Mouse (Mus musculus) limb, embryonic 11.5 days (tissue): ENCODE results near the gene Dlgap5. TPM values are rescaled to one million over a fixed set of nuclear protein-coding genes. Genes with fewer than 3 reads are reported as not detected.
A peak's percentile ranks its signal among the peaks of the same experiment; 100 is the strongest.

Experiments
- ATAC-seq: fragments of 200-750 bp; cut with Nextera tagmentation; 2 replicates; pipeline ENCODE4 v1.8.0; 2017; ENCODE audit warnings: low read depth; ENCODE audit not compliant: insufficient number of reproducible peaks, low FRiP score, low TSS enrichment
- DNase-seq: peaks from one replicate; pipeline ENCODE4 v3.0.0-alpha.2; 2015; ENCODE audit warnings: low spot score
- H3K27ac ChIP-seq: fragments of 300-500 bp; sonication (generic); replicated peaks from 2 replicates; pipeline ENCODE4 v1.5.1; 2014; ENCODE audit warnings: low read depth, mild to moderate bottlenecking, low read length
- H3K27me3 ChIP-seq: fragments of 300-500 bp; sonication (generic); 2 replicates; pipeline ENCODE4 v1.6.1; 2014; ENCODE audit warnings: mild to moderate bottlenecking, low read length, mixed read lengths; ENCODE audit not compliant: control insufficient read depth, insufficient read depth
- H3K36me3 ChIP-seq: fragments of 300-500 bp; sonication (generic); 2 replicates; pipeline ENCODE4 v1.6.1; 2014; ENCODE audit warnings: mild to moderate bottlenecking, low read length, moderate library complexity, mixed read lengths; ENCODE audit not compliant: control insufficient read depth, insufficient read depth
- H3K4me1 ChIP-seq: fragments of 300-500 bp; sonication (generic); 2 replicates; pipeline ENCODE4 v1.6.1; 2014; ENCODE audit warnings: low read length, mixed read lengths; ENCODE audit not compliant: control insufficient read depth, insufficient read depth
- H3K4me2 ChIP-seq: fragments of 300-500 bp; sonication (generic); 2 replicates; pipeline ENCODE4 v1.6.1; 2014; ENCODE audit warnings: low read depth, mild to moderate bottlenecking, moderate library complexity; ENCODE audit not compliant: severe bottlenecking
- H3K4me3 ChIP-seq: fragments of 300-500 bp; sonication (generic); 2 replicates; pipeline ENCODE4 v1.5.1; 2014; ENCODE audit warnings: low read depth, low read length
- H3K9ac ChIP-seq: fragments of 300-500 bp; sonication (generic); 2 replicates; pipeline ENCODE4 v1.6.1; 2014; ENCODE audit warnings: mild to moderate bottlenecking, low read length
- H3K9me3 ChIP-seq: fragments of 300-500 bp; sonication (generic); 2 replicates; pipeline ENCODE4 v1.6.1; 2016; ENCODE audit warnings: low read length; ENCODE audit not compliant: control insufficient read depth
- WGBS: fragments of 180-500 bp; shearing (Covaris S2); extraction: QIAGEN DNeasy Blood & Tissue Kit; methylation state at CpG from one replicate; pipeline ENCODE4 v1.1.7; 2014; 5-methylcytosine and 5-hydroxymethylcytosine counted together
- polyA plus RNA-seq: library from polyadenylated mRNA; unstranded; fragments of >200 nt; fragmentation: Nextera tagmentation; extraction: Ambion mirVana; gene quantifications from 2 replicates; pipeline ENCODE4 v1.2.1, GENCODE M21; 2014

The Dlgap5 gene
- polyA plus RNA-seq, 1 experiment from 2014 or later, result 79.6 TPM

DNA sequence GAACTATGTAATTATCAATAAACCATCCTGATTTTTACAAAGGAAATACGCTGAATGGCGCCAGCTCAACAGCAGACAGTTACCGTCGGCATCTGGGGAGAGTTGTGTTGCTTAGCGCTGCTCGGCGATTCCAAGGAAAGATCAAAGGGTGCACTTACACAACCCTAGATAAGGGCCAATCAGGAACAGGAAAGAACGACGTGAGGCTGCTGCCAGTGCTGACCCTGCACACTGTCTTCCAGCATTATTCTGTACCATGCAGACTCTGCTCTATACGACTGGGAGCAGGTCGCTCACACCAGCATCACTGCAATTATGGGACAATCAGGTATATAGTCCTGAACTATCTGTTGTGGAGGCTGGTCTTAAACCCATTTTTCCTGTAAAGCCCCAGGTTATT is 32.1 kb downstream of the Dlgap5 start:
- Histone ChIP-seq H3K4me1 (no peaks in the 10 kb centered on the region), H3K27me3 (no peaks in the 10 kb centered on the region), H3K9ac (no peak overlapping the region), H3K36me3 (peaks cover 9% of the 10 kb centered on the region), H3K9me3 (no peaks in the 10 kb centered on the region), H3K4me3 (no peak overlapping the region), H3K4me2 (no peak overlapping the region), H3K27ac (no peak overlapping the region)
- DNase-seq, result no peak
- no peak for ATAC-seq
- 64% methylated on average over 11 of the region's 11 CpGs for WGBS

DNA sequence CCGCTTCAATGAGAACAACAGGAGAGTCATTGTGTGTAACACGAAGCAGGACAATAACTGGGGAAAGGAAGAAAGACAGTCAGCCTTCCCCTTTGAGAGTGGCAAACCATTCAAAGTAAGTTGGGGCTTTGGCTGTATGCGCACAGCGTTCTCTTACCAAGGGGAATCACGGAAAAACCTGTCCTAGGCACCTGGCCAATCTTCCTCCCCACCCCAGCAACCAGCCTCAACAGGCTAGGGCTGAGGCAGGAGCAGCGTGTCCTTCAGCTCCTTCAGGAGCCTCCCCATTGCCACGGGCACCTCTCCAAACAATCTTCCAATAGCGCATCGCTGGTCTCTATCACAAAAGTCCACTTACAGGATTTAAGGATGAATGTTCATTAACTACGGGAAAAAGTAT is 33.6 kb downstream of the Dlgap5 start:
- no peaks in the 10 kb centered on the region for H3K9me3 ChIP-seq
- DNase-seq (no peak), ATAC-seq (no peak)
- H3K27ac ChIP-seq, result no peak overlapping the region
- no peaks in the 10 kb centered on the region for H3K27me3 ChIP-seq
- H3K9ac ChIP-seq, result no peak overlapping the region
- no peak overlapping the region for H3K4me2 ChIP-seq
- no peaks in the 10 kb centered on the region for H3K4me1 ChIP-seq
- H3K36me3 ChIP-seq, result peaks cover 5% of the 10 kb centered on the region
- WGBS, result 94% methylated on average over 10 of the region's 10 CpGs
- no peak overlapping the region for H3K4me3 ChIP-seq

DNA sequence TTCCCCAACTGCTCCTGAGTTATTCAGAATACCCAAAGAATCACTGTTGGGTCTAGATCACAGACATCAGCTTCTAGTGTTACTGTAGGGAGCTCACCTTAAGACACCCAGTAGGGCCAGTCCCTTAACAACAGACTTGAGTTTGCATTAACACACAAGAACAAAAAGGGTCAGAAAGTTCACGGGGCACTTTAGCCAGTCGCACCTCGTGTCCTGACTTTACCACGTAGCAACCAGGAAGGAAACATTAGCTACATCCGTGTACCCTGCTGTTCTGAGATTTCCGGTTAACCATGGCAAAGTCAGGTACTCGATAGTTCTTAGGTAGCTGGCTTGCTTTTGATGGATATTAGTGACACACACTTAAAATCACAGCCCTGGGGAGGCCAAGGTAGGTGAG is 34.3 kb downstream of the Dlgap5 start:
- Histone ChIP-seq H3K4me2 (no peak overlapping the region), H3K27ac (no peak overlapping the region), H3K9ac (no peak overlapping the region), H3K27me3 (no peaks in the 10 kb centered on the region), H3K36me3 (peaks cover 4% of the 10 kb centered on the region; the same call in 1 of the 2 replicates), H3K9me3 (no peaks in the 10 kb centered on the region), H3K4me3 (no peak overlapping the region), H3K4me1 (no peaks in the 10 kb centered on the region)
- ATAC-seq (no peak), DNase-seq (no peak)
- 91% methylated on average over 7 of the region's 7 CpGs for WGBS

DNA sequence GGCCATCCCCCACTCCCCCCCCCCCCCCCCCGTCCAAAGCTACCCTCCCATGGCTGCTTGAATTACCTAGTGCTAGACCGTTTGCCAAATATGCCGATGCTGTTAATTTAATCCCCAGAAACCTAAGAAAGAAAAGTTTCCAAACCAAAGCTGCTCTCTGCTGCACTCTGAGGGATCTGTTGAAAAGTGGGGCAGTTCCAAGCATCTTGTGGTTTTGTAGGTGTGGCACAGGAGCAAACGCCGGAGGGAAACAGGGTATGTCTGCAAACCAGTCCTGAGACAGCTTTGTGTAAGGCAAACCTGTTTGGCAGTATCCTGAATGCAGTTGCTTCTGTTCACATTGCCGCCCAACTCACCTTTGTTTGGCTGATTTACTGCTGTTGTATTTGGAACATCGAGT is 39.9 kb downstream of the Dlgap5 start:
- peaks cover 13% of the 10 kb centered on the region for H3K27me3 ChIP-seq
- ATAC-seq (no peak), DNase-seq (no peak)
- no peak overlapping the region for H3K4me3 ChIP-seq
- no peaks in the 10 kb centered on the region for H3K9me3 ChIP-seq
- 85% methylated on average over 6 of the region's 7 CpGs for WGBS
- H3K36me3 ChIP-seq, result no peaks in the 10 kb centered on the region
- no peak overlapping the region for H3K27ac ChIP-seq
- H3K9ac ChIP-seq, result no peak overlapping the region
- H3K4me2 ChIP-seq, result no peak overlapping the region
- no peaks in the 10 kb centered on the region for H3K4me1 ChIP-seq

DNA sequence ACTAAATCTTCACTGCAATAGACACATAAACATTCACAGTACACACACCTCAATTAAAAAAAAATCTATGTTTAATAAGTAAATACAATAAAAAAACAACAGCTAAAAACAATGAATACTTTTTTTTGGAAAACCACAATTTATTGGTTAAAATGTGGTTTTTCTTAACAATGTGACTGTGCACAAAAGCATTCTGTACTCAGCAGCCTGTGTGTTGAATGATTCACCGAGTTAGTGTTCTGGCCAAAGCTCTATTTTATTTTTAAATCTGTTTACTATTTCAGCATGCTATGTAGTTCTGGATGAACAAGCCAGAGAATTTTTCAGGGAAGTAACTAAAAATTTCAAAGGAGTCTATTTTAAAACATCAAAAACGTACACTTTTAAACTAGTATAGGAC is 41.7 kb downstream of the Dlgap5 start:
- no peak overlapping the region for H3K4me3 ChIP-seq
- H3K9me3 ChIP-seq, result no peaks in the 10 kb centered on the region
- no peak for ATAC-seq
- DNase-seq, result no peak
- no peak overlapping the region for H3K9ac ChIP-seq
- no peak overlapping the region for H3K4me2 ChIP-seq
- no peaks in the 10 kb centered on the region for H3K4me1 ChIP-seq
- H3K27me3 ChIP-seq, result peaks cover 18% of the 10 kb centered on the region
- 69% methylated on average over 2 of the region's 2 CpGs for WGBS
- H3K27ac ChIP-seq, result no peak overlapping the region
- no peaks in the 10 kb centered on the region for H3K36me3 ChIP-seq

DNA sequence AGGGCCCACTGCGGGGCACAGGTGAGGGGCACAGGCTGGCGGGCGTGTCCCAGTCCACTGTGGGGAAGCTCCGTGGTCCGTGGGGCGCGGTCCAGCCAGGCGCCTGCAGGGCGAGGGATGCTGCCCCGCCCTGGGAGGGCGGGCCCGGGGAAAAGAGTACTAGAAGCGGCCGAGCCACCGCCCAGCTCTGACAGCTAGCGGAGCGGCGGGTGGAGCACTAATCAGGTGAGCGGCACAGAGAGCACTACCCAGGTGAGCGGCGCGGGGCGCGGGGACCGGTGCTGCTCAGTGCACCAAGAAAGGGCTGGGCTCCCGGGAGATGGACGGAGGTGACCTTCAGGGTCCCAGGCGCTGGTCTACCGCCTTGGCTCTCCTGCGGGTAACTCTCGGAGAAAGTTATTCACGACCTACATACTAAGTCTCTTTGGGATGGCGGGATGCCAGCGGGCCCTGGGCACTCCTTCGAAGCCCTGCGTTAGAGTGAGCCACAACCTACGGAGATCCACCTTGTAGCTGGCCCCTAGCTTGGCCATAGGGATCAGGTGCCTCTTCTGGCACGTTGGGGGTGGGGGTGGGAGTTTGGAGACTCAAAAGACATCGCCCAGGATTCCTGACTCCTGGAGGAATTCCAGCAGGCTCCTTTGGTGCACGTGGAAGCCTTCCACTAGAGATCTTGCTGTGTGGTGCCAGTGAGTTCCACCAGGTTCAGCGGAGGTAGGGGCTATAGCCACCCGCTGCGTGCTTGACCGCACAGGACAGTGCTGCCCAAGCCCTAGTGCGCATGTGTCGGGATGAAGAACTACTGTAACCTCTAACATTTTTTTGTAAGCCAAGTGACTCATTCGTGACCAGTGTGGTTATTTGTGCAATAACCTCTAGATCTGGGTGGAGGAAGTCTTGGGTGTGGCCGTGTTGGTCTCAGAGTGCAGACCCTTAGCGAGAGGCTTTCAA is 44.2 kb downstream of the Dlgap5 start:
- H3K36me3 ChIP-seq, result no peaks in the 10 kb centered on the region
- no peaks in the 10 kb centered on the region for H3K9me3 ChIP-seq
- H3K4me3 ChIP-seq, result peak overlapping the region; percentile 24
- H3K27ac ChIP-seq, result no peak overlapping the region
- H3K4me2 ChIP-seq, result peak overlapping the region; percentile 53
- 15% methylated on average over 48 of the region's 49 CpGs for WGBS
- DNase-seq (no peak), ATAC-seq (no peak; the same call in 1 of the 2 replicates)
- H3K27me3 ChIP-seq, result peaks cover 18% of the 10 kb centered on the region
- H3K9ac ChIP-seq, result no peak overlapping the region
- H3K4me1 ChIP-seq, result no peaks in the 10 kb centered on the region

DNA sequence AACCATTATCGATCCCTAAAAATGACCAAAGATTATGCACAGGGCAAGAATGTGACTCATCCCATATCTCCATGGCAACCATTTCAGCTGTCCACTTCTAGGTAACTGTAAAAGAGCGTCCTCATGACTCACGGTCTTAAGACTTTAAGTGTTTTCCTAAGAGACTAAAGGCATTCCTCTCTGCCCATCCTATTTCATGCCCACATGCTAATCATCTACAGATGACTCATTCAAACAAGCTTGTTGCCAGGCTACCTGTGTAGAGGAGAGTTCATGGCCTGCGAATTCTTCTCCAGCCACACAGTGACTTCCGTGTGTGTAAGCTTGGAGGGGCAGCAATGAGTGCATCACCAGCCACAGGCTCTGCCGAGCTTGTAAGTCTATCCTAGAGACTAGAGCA is 46.5 kb downstream of the Dlgap5 start:
- Histone ChIP-seq H3K9ac (no peak overlapping the region), H3K4me2 (no peak overlapping the region), H3K36me3 (no peaks in the 10 kb centered on the region), H3K9me3 (no peaks in the 10 kb centered on the region), H3K27ac (no peak overlapping the region), H3K27me3 (peaks cover 18% of the 10 kb centered on the region), H3K4me3 (no peak overlapping the region), H3K4me1 (no peaks in the 10 kb centered on the region)
- DNase-seq, result no peak
- 74% methylated on average over 6 of the region's 6 CpGs for WGBS
- no peak for ATAC-seq

DNA sequence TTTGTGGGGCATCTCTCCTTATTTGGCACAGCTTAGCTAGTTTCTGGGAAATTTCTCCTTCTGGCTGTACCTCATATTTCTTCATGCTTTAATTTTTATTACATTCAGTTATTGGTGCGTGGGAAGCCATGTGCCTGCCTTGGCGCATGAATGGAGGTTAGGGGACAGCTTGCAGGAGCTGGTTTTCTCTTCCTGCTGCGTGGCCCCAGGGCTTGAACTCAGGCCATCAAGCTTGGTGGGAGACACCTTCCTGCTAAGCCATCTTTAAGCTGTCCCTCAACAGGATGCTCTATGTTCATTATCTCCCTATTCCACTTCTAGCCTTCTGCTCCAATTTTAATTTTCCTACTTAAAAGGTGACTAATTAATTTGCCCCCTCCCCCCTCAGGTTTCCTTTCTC is 47.4 kb downstream of the Dlgap5 start:
- ATAC-seq, result no peak
- no peak overlapping the region for H3K4me3 ChIP-seq
- no peak overlapping the region for H3K9ac ChIP-seq
- 73% methylated on average over 3 of the region's 3 CpGs for WGBS
- peaks cover 18% of the 10 kb centered on the region for H3K27me3 ChIP-seq
- H3K36me3 ChIP-seq, result no peaks in the 10 kb centered on the region
- no peak overlapping the region for H3K4me2 ChIP-seq
- H3K4me1 ChIP-seq, result no peaks in the 10 kb centered on the region
- H3K27ac ChIP-seq, result no peak overlapping the region
- DNase-seq, result no peak
- no peaks in the 10 kb centered on the region for H3K9me3 ChIP-seq
